Mouse (Mus musculus): Measurements from ENCODE around the gene Insr. TPM values are rescaled to one million over a fixed set of nuclear protein-coding genes. Genes with fewer than 3 reads are reported as not detected.

The Insr gene
- total and polyA plus RNA-seq, 3 experiments, result 5.3 to 7.6 TPM; not detected in 1

DNA sequence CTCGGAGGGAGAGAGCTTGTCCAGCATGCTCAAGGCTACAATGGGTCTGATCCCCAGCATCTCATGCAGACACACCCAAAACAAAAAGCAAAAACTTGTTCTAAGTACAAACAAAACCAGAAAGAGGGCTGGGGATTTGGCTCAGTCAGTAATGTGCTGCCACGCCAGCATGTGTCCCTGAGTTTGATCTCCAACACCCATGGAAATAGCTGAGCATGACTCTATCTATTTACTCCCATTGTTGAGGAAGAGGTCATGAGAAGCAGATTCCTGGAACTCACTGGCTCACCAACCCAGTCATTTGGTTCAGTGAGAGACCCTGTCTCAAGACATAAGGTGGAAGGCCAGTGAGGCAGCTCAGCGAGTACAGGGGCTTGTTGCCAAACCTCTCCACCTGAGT lies 40.6 kb downstream of the Insr start:
- H3K9me3 ChIP-seq (replicated peaks; ENCODE audit: insufficient read depth, low read length), result no peaks in the 10 kb centered on the region
- no peaks in the 10 kb centered on the region for H3K36me3 ChIP-seq (ENCODE audit: control insufficient read depth in 1 of 2, insufficient read depth in 2 of 2, low read length in 2 of 2)
- H3K9ac ChIP-seq (ENCODE audit: control insufficient read depth, low read depth, low read length, poor library complexity, severe bottlenecking), result no peak overlapping the region
- H3K27ac ChIP-seq (ENCODE audit: control insufficient read depth, low read depth, low read length), result no peak overlapping the region
- TF ChIP-seq ELF1 (IDR thresholded peaks at IDR 0.05; ENCODE audit: low read depth, low read length), result no peak
- no peak for TF ChIP-seq ETS1 (IDR thresholded peaks at IDR 0.05; ENCODE audit: low read depth, low read length)
- TF ChIP-seq MEF2A (IDR thresholded peaks at IDR 0.05; ENCODE audit: extremely low read depth, insufficient replicate concordance, low read depth, low read length, poor library complexity, severe bottlenecking), result no peak
- no peak for TF ChIP-seq NELFE (IDR thresholded peaks at IDR 0.05; ENCODE audit: low read depth, low read length)
- TF ChIP-seq ZKSCAN1 (IDR thresholded peaks at IDR 0.05; ENCODE audit: low read depth, low read length), result no peak
- TF ChIP-seq CHD2 (IDR thresholded peaks at IDR 0.05; ENCODE audit: low read length), result no peak
- no peak for TF ChIP-seq NRF1 (IDR thresholded peaks at IDR 0.05; ENCODE audit: insufficient read depth, low read depth, low read length, poor library complexity, severe bottlenecking)
- TF ChIP-seq SMC3 (IDR thresholded peaks at IDR 0.05; ENCODE audit: low read depth, low read length), result no peak
- DNase-seq (ENCODE audit: low read depth, low spot score), result no peak
- no peak overlapping the region for H3K4me3 ChIP-seq (ENCODE audit: control insufficient read depth in 1 of 2, insufficient read depth in 1 of 2, low read depth in 2 of 2, low read length in 2 of 2)
- no peaks in the 10 kb centered on the region for H3K27me3 ChIP-seq (ENCODE audit: control insufficient read depth in 1 of 2, insufficient read depth in 2 of 2, low read length in 2 of 2)
- peaks cover 0 to 2% of the 10 kb centered on the region in 2 experiments; a peak in 1 of 4 replicates for H3K4me1 ChIP-seq (ENCODE audit: control insufficient read depth in 1 of 2, insufficient read depth in 2 of 2, low read length in 2 of 2)
- peaks cover 1% of the 10 kb centered on the region; the same call in 1 of the 2 replicates for H3K79me2 ChIP-seq (ENCODE audit: control insufficient read depth, insufficient read depth, low read length, poor library complexity)

- DNase-seq (ENCODE audit: low read depth, low spot score), result no peak
- Histone ChIP-seq H3K9me3 (replicated peaks; ENCODE audit: insufficient read depth, low read length) (no peaks in the 10 kb centered on the region), H3K79me2 (ENCODE audit: control insufficient read depth, insufficient read depth, low read length, poor library complexity) (peaks cover 1% of the 10 kb centered on the region; the same call in 1 of the 2 replicates), H3K36me3 (ENCODE audit: control insufficient read depth in 1 of 2, insufficient read depth in 2 of 2, low read length in 2 of 2) (no peaks in the 10 kb centered on the region), H3K9ac (ENCODE audit: control insufficient read depth, low read depth, low read length, poor library complexity, severe bottlenecking) (no peak overlapping the region), H3K4me1 (ENCODE audit: control insufficient read depth in 1 of 2, insufficient read depth in 2 of 2, low read length in 2 of 2) (peaks cover 0 to 2% of the 10 kb centered on the region in 2 experiments; a peak in 1 of 4 replicates), H3K4me3 (ENCODE audit: control insufficient read depth in 1 of 2, insufficient read depth in 1 of 2, low read depth in 2 of 2, low read length in 2 of 2) (no peak overlapping the region), H3K27me3 (ENCODE audit: control insufficient read depth in 1 of 2, insufficient read depth in 2 of 2, low read length in 2 of 2) (no peaks in the 10 kb centered on the region), H3K27ac (ENCODE audit: control insufficient read depth, low read depth, low read length) (no peak overlapping the region)
- TF ChIP-seq MYC (IDR thresholded peaks at IDR 0.05; ENCODE audit: low read depth, low read length), result no peak
- TF ChIP-seq ZC3H11A (IDR thresholded peaks at IDR 0.05; ENCODE audit: low read depth, low read length), result no peak
- TF ChIP-seq TCF12 (IDR thresholded peaks at IDR 0.05; ENCODE audit: low read depth, low read length), result no peak
- TF ChIP-seq POLR2AphosphoS2 (IDR thresholded peaks at IDR 0.05; ENCODE audit: low read length), result no peak
Observed at GRCm38 (mm10) chr8:3237319-3237718, 42.1 kb downstream of the Insr start.

GRCm38 (mm10) chr8:3236277-3236676 lies 43.1 kb downstream of the Insr start:
- no peak for TF ChIP-seq CHD1 (IDR thresholded peaks at IDR 0.05; ENCODE audit: low read depth, low read length)
- no peak for TF ChIP-seq KAT2A (conservative IDR thresholded peaks at IDR 0.05; ENCODE audit: low read depth, low read length)
- TF ChIP-seq NRF1 (IDR thresholded peaks at IDR 0.05; ENCODE audit: insufficient read depth, low read depth, low read length, poor library complexity, severe bottlenecking), result no peak
- TF ChIP-seq TCF12 (IDR thresholded peaks at IDR 0.05; ENCODE audit: low read depth, low read length), result no peak
- no peak for TF ChIP-seq POLR2A (IDR thresholded peaks at IDR 0.05; ENCODE audit: control insufficient read depth in 1 of 2, insufficient read depth in 1 of 2, low read depth in 1 of 2, low read length in 2 of 2, poor library complexity in 1 of 2)
- TF ChIP-seq HCFC1 (IDR thresholded peaks at IDR 0.05; ENCODE audit: low read depth, low read length), result no peak
- no peak for TF ChIP-seq SIN3A (IDR thresholded peaks at IDR 0.05; ENCODE audit: low read length)
- no peak for TF ChIP-seq RAD21 (IDR thresholded peaks at IDR 0.05; ENCODE audit: low read depth, low read length)
- no peak for TF ChIP-seq CTCF (IDR thresholded peaks at IDR 0.05 in 2 of 3, conservative IDR thresholded peaks at IDR 0.05 in 1 of 3; ENCODE audit: control insufficient read depth in 1 of 3, insufficient read depth in 1 of 3, low read depth in 2 of 3, low read length in 3 of 3, poor library complexity in 1 of 3, severe bottlenecking in 1 of 3)
- no peak for TF ChIP-seq ZMIZ1 (IDR thresholded peaks at IDR 0.05; ENCODE audit: low read depth, low read length)
- no peak for TF ChIP-seq ZC3H11A (IDR thresholded peaks at IDR 0.05; ENCODE audit: low read depth, low read length)
- no peak for TF ChIP-seq GATA1 (IDR thresholded peaks at IDR 0.05; ENCODE audit: low read depth, low read length)
- no peak for TF ChIP-seq MAFK (IDR thresholded peaks at IDR 0.05; ENCODE audit: borderline replicate concordance, low read depth, low read length)
- no peak for TF ChIP-seq EP300 (IDR thresholded peaks at IDR 0.05; ENCODE audit: low read depth in 1 of 2, low read length in 2 of 2)
- TF ChIP-seq JUND (IDR thresholded peaks at IDR 0.05; ENCODE audit: low read depth, low read length), result no peak
- TF ChIP-seq MYC (IDR thresholded peaks at IDR 0.05; ENCODE audit: low read depth, low read length), result no peak
- H3K9ac ChIP-seq (ENCODE audit: control insufficient read depth, low read depth, low read length, poor library complexity, severe bottlenecking), result no peak overlapping the region
- no peak for DNase-seq (ENCODE audit: low read depth, low spot score)
- peaks cover 1% of the 10 kb centered on the region; the same call in 1 of the 2 replicates for H3K79me2 ChIP-seq (ENCODE audit: control insufficient read depth, insufficient read depth, low read length, poor library complexity)
- peaks cover 2% of the 10 kb centered on the region in 2 experiments; a peak in 3 of 4 replicates for H3K4me1 ChIP-seq (ENCODE audit: control insufficient read depth in 1 of 2, insufficient read depth in 2 of 2, low read length in 2 of 2)
- no peaks in the 10 kb centered on the region for H3K27me3 ChIP-seq (ENCODE audit: control insufficient read depth in 1 of 2, insufficient read depth in 2 of 2, low read length in 2 of 2)
- peaks cover 0 to 1% of the 10 kb centered on the region in 2 experiments; a peak in 2 of 4 replicates for H3K36me3 ChIP-seq (ENCODE audit: control insufficient read depth in 1 of 2, insufficient read depth in 2 of 2, low read length in 2 of 2)
- no peak overlapping the region for H3K4me3 ChIP-seq (ENCODE audit: control insufficient read depth in 1 of 2, insufficient read depth in 1 of 2, low read depth in 2 of 2, low read length in 2 of 2)
- no peak overlapping the region for H3K27ac ChIP-seq (ENCODE audit: control insufficient read depth, low read depth, low read length)
- H3K9me3 ChIP-seq (replicated peaks; ENCODE audit: insufficient read depth, low read length), result no peaks in the 10 kb centered on the region
